Mouse (Mus musculus) lung, embryonic 14.5 days (tissue): ENCODE measurements around the gene Adam10. TPM values are rescaled to one million over a fixed set of nuclear protein-coding genes. Genes with fewer than 3 reads are reported as not detected.

Experiments used
- ATAC-seq: fragments of 200-750 bp; cut with Nextera tagmentation; 2 replicates; pipeline ENCODE4 v1.8.0; 2017; ENCODE audit warnings: mild to moderate bottlenecking, moderate TSS enrichment, moderate library complexity; ENCODE audit not compliant: insufficient read depth
- DNase-seq: peaks from one replicate; pipeline ENCODE4 v3.0.0-alpha.2; 2015
- H3K27ac ChIP-seq: fragments of 300-500 bp; sonication (generic); 2 replicates; pipeline ENCODE4 v1.5.1; 2014; ENCODE audit warnings: low read depth, mild to moderate bottlenecking, moderate library complexity
- H3K27me3 ChIP-seq: fragments of 300-500 bp; sonication (generic); 2 replicates; pipeline ENCODE4 v1.6.1; 2014; ENCODE audit warnings: low read length, control low read depth; ENCODE audit not compliant: insufficient read depth
- H3K36me3 ChIP-seq: fragments of 300-500 bp; sonication (generic); 2 replicates; pipeline ENCODE4 v1.6.1; 2014; ENCODE audit warnings: control low read depth; ENCODE audit not compliant: insufficient read depth
- H3K4me1 ChIP-seq: fragments of 300-500 bp; sonication (generic); 2 replicates; pipeline ENCODE4 v1.6.1; 2014; ENCODE audit warnings: antibody characterized with exemption, control low read depth; ENCODE audit not compliant: insufficient read depth
- H3K4me2 ChIP-seq: fragments of 300-500 bp; sonication (generic); 2 replicates; pipeline ENCODE4 v1.6.1; 2014; ENCODE audit warnings: mild to moderate bottlenecking
- H3K4me3 ChIP-seq: fragments of 300-500 bp; sonication (generic); 2 replicates; pipeline ENCODE4 v1.5.1; 2014; ENCODE audit warnings: low read depth, low read length
- H3K9ac ChIP-seq: fragments of 300-500 bp; sonication (generic); 2 replicates; pipeline ENCODE4 v1.6.1; 2014
- H3K9me3 ChIP-seq: fragments of 300-500 bp; sonication (generic); 2 replicates; pipeline ENCODE4 v1.6.1; 2016; ENCODE audit warnings: low read depth, low read length, control low read depth
- CTCF ChIP-seq: IDR thresholded peaks from 2 replicates; pipeline ENCODE4 v1.5.1; 2016; ENCODE audit warnings: antibody characterized with exemption, low read depth
- WGBS: fragments of 180-500 bp; shearing (Covaris S2); extraction: QIAGEN DNeasy Blood & Tissue Kit; methylation state at CpG from one replicate; pipeline ENCODE4 v1.1.7; 2014; 5-methylcytosine and 5-hydroxymethylcytosine counted together
- microRNA-seq: library from miRNA; unstranded; fragments of <30 nt; microRNA quantifications from one replicate; pipeline ENCODE4, GENCODE M21; 2016; ENCODE audit warnings: borderline number of aligned reads
- polyA plus RNA-seq: library from polyadenylated mRNA; unstranded; fragments of >200 nt; fragmentation: Nextera tagmentation; extraction: Ambion mirVana; gene quantifications from 2 replicates; pipeline ENCODE4 v1.2.1, GENCODE M21; 2014

The Adam10 gene
- polyA plus RNA-seq, 1 experiment from 2014 or later, result 80.2 TPM

GRCm38 (mm10) chr9:70818739-70819138 is 139.9 kb downstream of the Adam10 start:
- H3K9me3 ChIP-seq, result no peaks in the 10 kb centered on the region

GRCm38 (mm10) chr9:70824103-70824502 is 145.3 kb downstream of the Adam10 start:
- Histone ChIP-seq H3K27ac (no peak overlapping the region), H3K4me3 (no peak overlapping the region), H3K9me3 (no peaks in the 10 kb centered on the region), H3K27me3 (no peaks in the 10 kb centered on the region), H3K4me2 (no peak overlapping the region), H3K9ac (no peak overlapping the region), H3K4me1 (no peaks in the 10 kb centered on the region), H3K36me3 (no peaks in the 10 kb centered on the region)
- WGBS, result 82% methylated on average over 3 of the region's 3 CpGs
- ATAC-seq, result no peak
- no peak for DNase-seq
- TF ChIP-seq CTCF, result no peak

More at GRCm38 (mm10) chr9:70818739-70819138, 139.9 kb downstream of the Adam10 start:
- peaks cover 4% of the 10 kb centered on the region; the same call in 1 of the 2 replicates for H3K4me1 ChIP-seq
- no peak for ATAC-seq
- 81% methylated on average over 14 of the region's 14 CpGs for WGBS
- H3K27me3 ChIP-seq, result no peaks in the 10 kb centered on the region
- no peak for DNase-seq
- no peaks in the 10 kb centered on the region for H3K36me3 ChIP-seq
- H3K4me3 ChIP-seq, result no peak overlapping the region
- no peak overlapping the region for H3K4me2 ChIP-seq
- TF ChIP-seq CTCF, result no peak
- H3K9ac ChIP-seq, result no peak overlapping the region
- H3K27ac ChIP-seq, result no peak overlapping the region

GRCm38 (mm10) chr9:70827911-70828310 is 149.1 kb downstream of the Adam10 start:
- Histone ChIP-seq H3K4me2 (no peak overlapping the region), H3K27me3 (no peaks in the 10 kb centered on the region), H3K36me3 (no peaks in the 10 kb centered on the region), H3K27ac (no peak overlapping the region), H3K9me3 (no peaks in the 10 kb centered on the region), H3K4me1 (no peaks in the 10 kb centered on the region), H3K4me3 (no peak overlapping the region), H3K9ac (no peak overlapping the region)
- ATAC-seq (no peak), DNase-seq (no peak)
- WGBS, result 67% methylated on average over 6 of the region's 6 CpGs
- no peak for TF ChIP-seq CTCF

Small RNAs within 50 kb of the gene (microRNA-seq; reads per million reads assigned to microRNA genes)
- not detected for gene Gm25149

Other genes starting within 250 kb of the Adam10 start
- 28.5 and 29.2 TPM in 2 replicates for gene Rnf111, start 175.3 kb upstream of the Adam10 start, polyA plus RNA-seq
- 55.0 and 55.9 TPM in 2 replicates for gene Sltm, start 136.2 kb upstream of the Adam10 start, polyA plus RNA-seq
- gene Gm10642, start 22.7 kb upstream of the Adam10 start, polyA plus RNA-seq, result 0.27 and 0.45 TPM in 2 replicates
- 10.6 and 11.2 TPM in 2 replicates for gene Mindy2, start 21.8 kb upstream of the Adam10 start, polyA plus RNA-seq